19 mouse cellular contexts compared by ENCODE assay signal in genomic region chr3:89807881-89808280, GRCm38 (mm10). TPM values are rescaled to one million over a fixed set of nuclear protein-coding genes. Genes with fewer than 3 reads are reported as not detected.
DNase-seq lines count a peak whose midpoint lies in the region; ATAC-seq lines count a peak whose summit lies in the region.
"Had no signal": no experiment of that assay in that cellular context is flagged by ENCODE, and none has a peak within 500 bp of the region (broad histone marks: within the 10 kb centered on the region; RNA-seq: fewer than 3 reads in every experiment).

No protein-coding gene starts in this region.

- peak overlapping the region; percentile 23; the same call in 1 of the 2 replicates for H3K9ac ChIP-seq in liver, embryonic 11.5 days (ENCODE audit: low read depth, low read length)
- no peak overlapping the region for H3K9ac ChIP-seq in stomach, embryonic 15.5 days
- no peak overlapping the region for H3K9ac ChIP-seq in kidney, embryonic 14.5 days (ENCODE audit: low read depth, low read length)
- H3K9ac ChIP-seq: embryonic facial prominence, embryonic 13.5 days; limb, embryonic 15.5 days; midbrain, embryonic 12.5 days had no signal

- no peaks in the 10 kb centered on the region for H3K27me3 ChIP-seq in liver, embryonic 11.5 days (replicated peaks; ENCODE audit: control insufficient read depth, insufficient read depth, low read length)
- no peaks in the 10 kb centered on the region for H3K27me3 ChIP-seq in stomach, embryonic 15.5 days (replicated peaks)
- no peaks in the 10 kb centered on the region for H3K27me3 ChIP-seq in kidney, embryonic 14.5 days (ENCODE audit: control insufficient read depth, insufficient read depth, low read length)
- H3K27me3 ChIP-seq: limb, embryonic 15.5 days; midbrain, embryonic 12.5 days had no signal

- peak; percentile 21 for DNase-seq in spleen, adult 12 weeks (ENCODE audit: low spot score)
- no peak for DNase-seq in spleen, postnatal 14 days (ENCODE audit: low spot score in 2 of 2)
- no peak for DNase-seq in liver, embryonic 11.5 days (ENCODE audit: low spot score)
- no peak for DNase-seq in layer of hippocampus, postnatal 36 days
- no peak for DNase-seq in urinary bladder, adult 2 months (ENCODE audit: low spot score)
- DNase-seq: adrenal gland, postnatal 14 days; cerebellum, postnatal 36 days; heart, postnatal 4 days; kidney, postnatal 10 days; layer of hippocampus, adult 9-11 months; lung, postnatal 14 days had no signal

- H3K4me2 ChIP-seq in liver, embryonic 11.5 days, result peak overlapping the region; percentile 50
- no peak overlapping the region for H3K4me2 ChIP-seq in stomach, embryonic 15.5 days
- no peak overlapping the region for H3K4me2 ChIP-seq in kidney, embryonic 14.5 days (replicated peaks; ENCODE audit: low read depth, low read length)
- H3K4me2 ChIP-seq: embryonic facial prominence, embryonic 13.5 days; limb, embryonic 15.5 days; midbrain, embryonic 12.5 days had no signal

- peaks cover 9% of the 10 kb centered on the region for H3K4me1 ChIP-seq in liver, embryonic 11.5 days (replicated peaks; ENCODE audit: control insufficient read depth, insufficient read depth, low read length)
- no peaks in the 10 kb centered on the region for H3K4me1 ChIP-seq in stomach, embryonic 15.5 days
- no peaks in the 10 kb centered on the region for H3K4me1 ChIP-seq in kidney, embryonic 14.5 days (ENCODE audit: control insufficient read depth, insufficient read depth, low read length)
- H3K4me1 ChIP-seq: embryonic facial prominence, embryonic 13.5 days; limb, embryonic 15.5 days; midbrain, embryonic 12.5 days had no signal

- H3K9me3 ChIP-seq in liver, embryonic 11.5 days (ENCODE audit: control insufficient read depth, low read length), result no peaks in the 10 kb centered on the region
- no peaks in the 10 kb centered on the region for H3K9me3 ChIP-seq in stomach, embryonic 15.5 days
- 0 out of 2 replicates have a peak, but pooled peaks cover 2% of the 10 kb centered on the region for H3K9me3 ChIP-seq in kidney, embryonic 14.5 days (ENCODE audit: control insufficient read depth, low read length)
- H3K9me3 ChIP-seq: embryonic facial prominence, embryonic 13.5 days; limb, embryonic 15.5 days had no signal

- WGBS in liver, embryonic 11.5 days, result 60% methylated on average over 5 of the region's 5 CpGs
- WGBS in stomach, embryonic 15.5 days, result 62% methylated on average over 5 of the region's 5 CpGs
- WGBS in kidney, embryonic 14.5 days, result 81% methylated on average over 5 of the region's 5 CpGs

- peak overlapping the region; percentile 65 for H3K27ac ChIP-seq in liver, embryonic 11.5 days (ENCODE audit: low read depth, low read length)
- H3K27ac ChIP-seq in stomach, embryonic 15.5 days, result peak overlapping the region; percentile 70
- no peak overlapping the region for H3K27ac ChIP-seq in kidney, embryonic 14.5 days (ENCODE audit: low read depth, low read length)
- H3K27ac ChIP-seq: embryonic facial prominence, embryonic 13.5 days; limb, embryonic 15.5 days; midbrain, embryonic 12.5 days had no signal

- ATAC-seq in erythroblast, adult 5-6 weeks (replicated peaks; ENCODE audit: low FRiP score, poor library complexity, severe bottlenecking), result peak; percentile 87
- peak; percentile 87 for ATAC-seq in liver, embryonic 11.5 days (replicated peaks; ENCODE audit: low FRiP score)
- peak; percentile 93 for ATAC-seq in stomach, embryonic 15.5 days (ENCODE audit: insufficient read depth, low FRiP score, low read depth)
- ATAC-seq in kidney, embryonic 14.5 days (ENCODE audit: low FRiP score, low TSS enrichment), result no peak
- ATAC-seq: forebrain, embryonic 14.5 days; inflammation-experienced regulatory T-cells, adult 6 months had no signal

- H3K36me3 ChIP-seq in liver, embryonic 11.5 days (ENCODE audit: control insufficient read depth, insufficient read depth, low read length), result no peaks in the 10 kb centered on the region
- H3K36me3 ChIP-seq in stomach, embryonic 15.5 days, result no peaks in the 10 kb centered on the region
- H3K36me3 ChIP-seq in kidney, embryonic 14.5 days (ENCODE audit: control insufficient read depth, insufficient read depth, low read length), result no peaks in the 10 kb centered on the region
- H3K36me3 ChIP-seq: embryonic facial prominence, embryonic 13.5 days; limb, embryonic 15.5 days; midbrain, embryonic 12.5 days had no signal

- H3K4me3 ChIP-seq in liver, embryonic 11.5 days (ENCODE audit: low read depth, low read length), result no peak overlapping the region
- no peak overlapping the region for H3K4me3 ChIP-seq in stomach, embryonic 15.5 days (replicated peaks)
- no peak overlapping the region for H3K4me3 ChIP-seq in kidney, embryonic 14.5 days (ENCODE audit: low read length)
- H3K4me3 ChIP-seq: embryonic facial prominence, embryonic 13.5 days; limb, embryonic 15.5 days; midbrain, embryonic 12.5 days had no signal

RNA-seq across cellular contexts. Expression of gene She, which starts 23.3 kb away (rescaled TPM):
- total RNA-seq in erythroblast, adult 5-6 weeks (2015; ENCODE audit: low replicate concordance), result not detected in 2 replicates
- total RNA-seq in erythroblast, adult 5-6 weeks (2017; ENCODE audit: low replicate concordance), result 0.14 TPM in 1 of 2 replicates, not detected in the other
- 3.2 and 3.9 TPM in 2 replicates for polyA plus RNA-seq in liver, embryonic 11.5 days (2014; fragmentation: Nextera tagmentation; extraction: Ambion mirVana)
- polyA plus RNA-seq in stomach, embryonic 15.5 days (2015; fragmentation: Nextera tagmentation; extraction: Ambion mirVana), result 3.6 and 3.7 TPM in 2 replicates
- 1 to 10 TPM; 2.4 to 2.9 TPM for total RNA-seq in layer of hippocampus, postnatal 36 days (2021)
- polyA plus RNA-seq in urinary bladder, adult 2 months (2012; rRNA removed), result 3.4 and 5.3 TPM in 2 replicates
- polyA plus RNA-seq in kidney, embryonic 14.5 days (2014; fragmentation: Nextera tagmentation; extraction: Ambion mirVana), result 5.4 and 8.2 TPM in 2 replicates

RNA-seq across cellular contexts. Expression of gene Ube2q1, which starts 34.5 kb away (rescaled TPM):
- 21.5 and 25.1 TPM in 2 replicates for total RNA-seq in erythroblast, adult 5-6 weeks (2015; ENCODE audit: low replicate concordance)
- total RNA-seq in erythroblast, adult 5-6 weeks (2017; ENCODE audit: low replicate concordance), result 14.2 and 30.1 TPM in 2 replicates
- polyA plus RNA-seq in liver, embryonic 11.5 days (2014; fragmentation: Nextera tagmentation; extraction: Ambion mirVana), result 15.0 and 15.7 TPM in 2 replicates
- 11.2 and 11.7 TPM in 2 replicates for polyA plus RNA-seq in stomach, embryonic 15.5 days (2015; fragmentation: Nextera tagmentation; extraction: Ambion mirVana)
- total RNA-seq in layer of hippocampus, postnatal 36 days (2021), result 10 to 100 TPM; 92.1 to 96.4 TPM
- 25.7 and 38.1 TPM in 2 replicates for polyA plus RNA-seq in urinary bladder, adult 2 months (2012; rRNA removed)
- 22.1 and 22.5 TPM in 2 replicates for polyA plus RNA-seq in kidney, embryonic 14.5 days (2014; fragmentation: Nextera tagmentation; extraction: Ambion mirVana)

RNA-seq across cellular contexts. Expression of gene Chrnb2, which starts 43.4 kb away (rescaled TPM):
- not detected in 2 replicates for total RNA-seq in erythroblast, adult 5-6 weeks (2015; ENCODE audit: low replicate concordance)
- total RNA-seq in erythroblast, adult 5-6 weeks (2017; ENCODE audit: low replicate concordance), result 0.09 and 0.84 TPM in 2 replicates
- polyA plus RNA-seq in liver, embryonic 11.5 days (2014; fragmentation: Nextera tagmentation; extraction: Ambion mirVana), result 0.34 and 0.36 TPM in 2 replicates
- polyA plus RNA-seq in stomach, embryonic 15.5 days (2015; fragmentation: Nextera tagmentation; extraction: Ambion mirVana), result 1.4 and 1.6 TPM in 2 replicates
- 10 to 100 TPM; 29.6 to 30.2 TPM for total RNA-seq in layer of hippocampus, postnatal 36 days (2021)
- 1.1 and 1.3 TPM in 2 replicates for polyA plus RNA-seq in urinary bladder, adult 2 months (2012; rRNA removed)
- 0.50 and 0.73 TPM in 2 replicates for polyA plus RNA-seq in kidney, embryonic 14.5 days (2014; fragmentation: Nextera tagmentation; extraction: Ambion mirVana)
